Mouse (Mus musculus) hindbrain, embryonic 12.5 days (tissue): ENCODE results near the gene Pfas. TPM values are rescaled to one million over a fixed set of nuclear protein-coding genes. Genes with fewer than 3 reads are reported as not detected.
"Not testable (repeated sequence)": the region's sequence is repeated elsewhere in the genome, so short reads cannot be mapped to it uniquely, and the experiment has no call there.

Experiments
- ATAC-seq: fragments of 200-750 bp; cut with Nextera tagmentation; 2 replicates; pipeline ENCODE4 v1.8.0; 2017; ENCODE audit warnings: moderate TSS enrichment; ENCODE audit not compliant: low FRiP score
- H3K27ac ChIP-seq: fragments of 300-500 bp; sonication (generic); 2 replicates; pipeline ENCODE4 v1.5.1; 2016; ENCODE audit warnings: mild to moderate bottlenecking
- H3K27me3 ChIP-seq: fragments of 300-500 bp; sonication (generic); 2 replicates; pipeline ENCODE4 v1.6.1; 2016; ENCODE audit warnings: mild to moderate bottlenecking
- H3K36me3 ChIP-seq: fragments of 300-500 bp; sonication (generic); 2 replicates; pipeline ENCODE4 v1.6.1; 2016; ENCODE audit warnings: mild to moderate bottlenecking
- H3K4me1 ChIP-seq: fragments of 300-500 bp; sonication (generic); 2 replicates; pipeline ENCODE4 v1.6.1; 2016
- H3K4me2 ChIP-seq: fragments of 300-500 bp; sonication (generic); replicated peaks from 2 replicates; pipeline ENCODE4 v1.6.1; 2016; ENCODE audit warnings: mild to moderate bottlenecking
- H3K4me3 ChIP-seq: fragments of 300-500 bp; sonication (generic); 2 replicates; pipeline ENCODE4 v1.5.1; 2016; ENCODE audit warnings: mild to moderate bottlenecking
- H3K9ac ChIP-seq: fragments of 300-500 bp; sonication (generic); 2 replicates; pipeline ENCODE4 v1.6.1; 2016; ENCODE audit warnings: mild to moderate bottlenecking, moderate library complexity
- H3K9me3 ChIP-seq: fragments of 300-500 bp; sonication (generic); replicated peaks from 2 replicates; pipeline ENCODE4 v1.6.1; 2016; ENCODE audit warnings: mild to moderate bottlenecking
- WGBS: fragments of 180-500 bp; shearing (Covaris S2); methylation state at CpG from one replicate; pipeline ENCODE4 v1.1.7; 2016; 5-methylcytosine and 5-hydroxymethylcytosine counted together
- polyA plus RNA-seq: library from polyadenylated mRNA; unstranded; fragments of >200 nt; fragmentation: Nextera tagmentation; extraction: Ambion mirVana; gene quantifications from 2 replicates; pipeline ENCODE4 v1.2.1, GENCODE M21; 2016

The Pfas gene
- polyA plus RNA-seq, 1 experiment from 2014 or later = 31.0 TPM

GRCm38 (mm10) chr11:69036486-69037230, 28.4 kb upstream of the Pfas start:
- H3K4me1 ChIP-seq = peaks cover 26% of the 10 kb centered on the region

GRCm38 (mm10) chr11:69035849-69036248, 27.6 kb upstream of the Pfas start:
- no peak overlapping the region; the same call in 1 of the 2 replicates for H3K9ac ChIP-seq
- no peaks in the 10 kb centered on the region for H3K9me3 ChIP-seq
- 5% methylated on average over 8 of the region's 8 CpGs for WGBS
- peak overlapping the region; percentile 51 for H3K4me2 ChIP-seq
- peak overlapping the region; percentile 70; the same call in 1 of the 2 replicates for H3K27ac ChIP-seq
- peaks cover 48% of the 10 kb centered on the region for H3K36me3 ChIP-seq
- H3K4me3 ChIP-seq = peak overlapping the region; percentile 2; the same call in 1 of the 2 replicates
- H3K27me3 ChIP-seq = no peaks in the 10 kb centered on the region
- peaks cover 26% of the 10 kb centered on the region for H3K4me1 ChIP-seq
- ATAC-seq = 0 out of 2 replicates have a peak, but pooled peaks have one; percentile 14

More at GRCm38 (mm10) chr11:69036486-69037230, 28.4 kb upstream of the Pfas start:
- no peaks in the 10 kb centered on the region for H3K27me3 ChIP-seq
- no peaks in the 10 kb centered on the region for H3K9me3 ChIP-seq
- peaks cover 40% of the 10 kb centered on the region for H3K36me3 ChIP-seq
- H3K4me3 ChIP-seq = peak overlapping the region; percentile 65
- no peak for ATAC-seq
- 8% methylated on average over 20 of the region's 20 CpGs for WGBS
- peak overlapping the region; percentile 70 for H3K9ac ChIP-seq
- H3K4me2 ChIP-seq = peak overlapping the region; percentile 51
- peak overlapping the region; percentile 80 for H3K27ac ChIP-seq

- Histone ChIP-seq H3K4me1 (peaks cover 26% of the 10 kb centered on the region), H3K4me2 (peak overlapping the region; percentile 51; the same call in 1 of the 2 replicates), H3K9me3 (no peaks in the 10 kb centered on the region), H3K27me3 (no peaks in the 10 kb centered on the region), H3K9ac (no peak overlapping the region; the same call in 1 of the 2 replicates), H3K36me3 (peaks cover 53% of the 10 kb centered on the region), H3K27ac (peak overlapping the region; percentile 70; the same call in 1 of the 2 replicates), H3K4me3 (peak overlapping the region; percentile 2; the same call in 1 of the 2 replicates)
- 83% methylated on average over 9 of the region's 9 CpGs for WGBS
- no peak for ATAC-seq
Observed at GRCm38 (mm10) chr11:69035411-69035810, 27.2 kb upstream of the Pfas start.

GRCm38 (mm10) chr11:69034585-69034984, 26.3 kb upstream of the Pfas start:
- WGBS = 94% methylated on average over 3 of the region's 3 CpGs
- ATAC-seq = no peak
- no peaks in the 10 kb centered on the region for H3K27me3 ChIP-seq
- H3K36me3 ChIP-seq = peaks cover 61% of the 10 kb centered on the region
- H3K9ac ChIP-seq = no peak overlapping the region
- H3K4me1 ChIP-seq = peaks cover 26% of the 10 kb centered on the region
- H3K4me3 ChIP-seq = no peak overlapping the region
- no peaks in the 10 kb centered on the region for H3K9me3 ChIP-seq
- no peak overlapping the region for H3K4me2 ChIP-seq
- H3K27ac ChIP-seq = no peak overlapping the region

DNA sequence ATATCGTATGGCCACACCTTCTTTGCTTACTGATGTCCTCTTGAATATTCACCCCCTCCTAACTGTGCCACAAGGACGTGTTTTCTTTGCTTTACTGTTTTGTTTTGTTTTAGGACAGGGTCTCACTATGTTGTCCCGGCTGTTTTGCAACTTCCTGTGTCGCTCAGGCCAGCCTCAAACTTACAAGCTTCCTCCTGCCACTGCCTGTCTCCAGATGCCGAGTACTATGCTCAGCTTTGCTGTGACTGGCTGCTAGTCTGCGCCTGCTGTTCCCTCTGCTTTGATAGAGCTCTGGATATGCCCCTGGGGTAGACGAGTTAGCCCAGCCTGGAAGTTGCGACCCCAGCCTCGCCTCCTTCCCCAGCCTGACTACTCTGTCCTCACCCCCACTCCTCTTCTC, 25.3 kb upstream of the Pfas start:
- H3K9me3 ChIP-seq = no peaks in the 10 kb centered on the region
- peaks cover 70% of the 10 kb centered on the region for H3K36me3 ChIP-seq
- 79% methylated on average over 9 of the region's 9 CpGs for WGBS
- peaks cover 16% of the 10 kb centered on the region for H3K4me1 ChIP-seq
- ATAC-seq = no peak
- H3K4me3 ChIP-seq = no peak overlapping the region
- no peaks in the 10 kb centered on the region for H3K27me3 ChIP-seq
- H3K9ac ChIP-seq = no peak overlapping the region
- no peak overlapping the region for H3K4me2 ChIP-seq
- H3K27ac ChIP-seq = no peak overlapping the region

DNA sequence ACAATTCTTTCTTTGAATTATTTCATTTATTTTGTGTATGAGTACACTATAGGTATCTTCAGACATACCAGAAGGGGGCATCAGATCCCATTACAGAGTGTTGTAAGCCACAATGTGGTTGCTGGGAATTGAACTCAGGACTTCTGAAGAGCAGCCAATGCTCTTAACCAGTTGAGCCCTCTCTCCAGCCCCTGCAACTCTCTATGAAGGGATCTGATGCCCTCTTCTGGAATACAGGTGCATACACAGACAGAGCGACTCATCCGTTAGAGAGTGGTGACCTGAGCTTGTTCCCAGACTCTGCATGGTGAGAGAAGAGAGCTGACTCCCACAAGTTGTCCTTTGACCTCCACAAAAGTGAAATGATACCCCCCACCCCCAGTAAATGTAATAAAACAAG, 20.5 kb upstream of the Pfas start:
- Histone ChIP-seq H3K27ac (no peak overlapping the region), H3K4me2 (no peak overlapping the region), H3K9me3 (no peaks in the 10 kb centered on the region), H3K9ac (no peak overlapping the region), H3K4me3 (no peak overlapping the region), H3K27me3 (no peaks in the 10 kb centered on the region), H3K36me3 (peaks cover 96% of the 10 kb centered on the region), H3K4me1 (no peaks in the 10 kb centered on the region)
- WGBS = 79% methylated on average over 2 of the region's 2 CpGs
- ATAC-seq = no peak

DNA sequence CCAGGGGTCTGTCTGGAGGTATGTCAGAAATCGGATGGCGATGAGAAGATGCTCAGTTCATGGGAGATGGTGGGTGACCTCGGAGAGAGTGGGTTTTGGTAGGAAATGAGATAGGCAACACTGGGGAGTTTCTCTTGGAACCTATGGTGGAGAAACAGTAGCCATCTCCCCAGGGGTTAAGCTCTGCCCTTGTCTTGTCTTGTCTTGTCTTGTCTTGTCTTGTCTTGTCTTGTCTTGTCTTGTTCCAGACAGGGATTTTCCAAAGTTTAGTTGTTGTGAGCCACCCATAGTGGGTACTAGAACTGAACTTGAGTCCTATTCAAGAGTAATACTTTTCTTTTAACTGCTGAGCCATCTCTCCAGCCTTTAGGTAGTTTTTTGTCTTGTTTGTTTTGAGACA, 18.3 kb upstream of the Pfas start:
- peaks cover 99% of the 10 kb centered on the region for H3K36me3 ChIP-seq

DNA sequence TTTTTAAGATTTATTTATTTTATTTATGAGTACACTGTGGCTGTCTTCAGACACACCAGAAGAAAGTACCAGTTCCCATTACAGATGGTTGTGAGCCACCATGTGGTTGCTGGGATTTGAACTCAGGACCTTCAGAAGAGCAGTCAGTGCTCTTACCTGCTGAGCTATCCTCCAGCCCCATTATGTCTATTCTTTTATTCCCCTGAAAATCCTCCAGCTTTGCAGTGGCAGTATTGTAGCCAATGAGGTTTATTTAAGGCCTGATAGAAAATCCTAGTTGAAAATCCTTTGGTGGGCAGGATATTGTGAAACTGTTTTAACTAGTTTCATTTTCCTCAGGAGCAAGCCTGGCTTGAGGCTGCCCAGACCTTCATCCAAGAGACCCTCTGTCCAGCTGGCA, 12.4 kb upstream of the Pfas start:
- H3K27ac ChIP-seq = no peak overlapping the region
- no peak overlapping the region for H3K4me2 ChIP-seq
- no peak for ATAC-seq
- H3K4me3 ChIP-seq = no peak overlapping the region
- H3K9ac ChIP-seq = no peak overlapping the region
- H3K27me3 ChIP-seq = no peaks in the 10 kb centered on the region
- peaks cover 48% of the 10 kb centered on the region for H3K36me3 ChIP-seq
- H3K9me3 ChIP-seq = no peaks in the 10 kb centered on the region
- H3K4me1 ChIP-seq = peaks cover 8% of the 10 kb centered on the region

More for the DNA sequence above, 18.3 kb upstream of the Pfas start:
- Histone ChIP-seq H3K4me2 (no peak overlapping the region), H3K4me1 (no peaks in the 10 kb centered on the region), H3K9ac (no peak overlapping the region), H3K27ac (no peak overlapping the region), H3K9me3 (no peaks in the 10 kb centered on the region), H3K27me3 (no peaks in the 10 kb centered on the region), H3K4me3 (no peak overlapping the region)
- WGBS = 89% methylated on average over 3 of the region's 3 CpGs
- ATAC-seq = no peak

GRCm38 (mm10) chr11:69016755-69017154, 8.5 kb upstream of the Pfas start:
- Histone ChIP-seq H3K4me1 (peaks cover 13% of the 10 kb centered on the region), H3K9ac (peak overlapping the region; percentile 80), H3K9me3 (no peaks in the 10 kb centered on the region), H3K36me3 (peaks cover 9% of the 10 kb centered on the region), H3K27me3 (no peaks in the 10 kb centered on the region), H3K4me2 (peak overlapping the region; percentile 78), H3K27ac (peak overlapping the region; percentile 87), H3K4me3 (peak overlapping the region; percentile 68)
- ATAC-seq = no peak
- 76% methylated on average over 3 of the region's 3 CpGs for WGBS

DNA sequence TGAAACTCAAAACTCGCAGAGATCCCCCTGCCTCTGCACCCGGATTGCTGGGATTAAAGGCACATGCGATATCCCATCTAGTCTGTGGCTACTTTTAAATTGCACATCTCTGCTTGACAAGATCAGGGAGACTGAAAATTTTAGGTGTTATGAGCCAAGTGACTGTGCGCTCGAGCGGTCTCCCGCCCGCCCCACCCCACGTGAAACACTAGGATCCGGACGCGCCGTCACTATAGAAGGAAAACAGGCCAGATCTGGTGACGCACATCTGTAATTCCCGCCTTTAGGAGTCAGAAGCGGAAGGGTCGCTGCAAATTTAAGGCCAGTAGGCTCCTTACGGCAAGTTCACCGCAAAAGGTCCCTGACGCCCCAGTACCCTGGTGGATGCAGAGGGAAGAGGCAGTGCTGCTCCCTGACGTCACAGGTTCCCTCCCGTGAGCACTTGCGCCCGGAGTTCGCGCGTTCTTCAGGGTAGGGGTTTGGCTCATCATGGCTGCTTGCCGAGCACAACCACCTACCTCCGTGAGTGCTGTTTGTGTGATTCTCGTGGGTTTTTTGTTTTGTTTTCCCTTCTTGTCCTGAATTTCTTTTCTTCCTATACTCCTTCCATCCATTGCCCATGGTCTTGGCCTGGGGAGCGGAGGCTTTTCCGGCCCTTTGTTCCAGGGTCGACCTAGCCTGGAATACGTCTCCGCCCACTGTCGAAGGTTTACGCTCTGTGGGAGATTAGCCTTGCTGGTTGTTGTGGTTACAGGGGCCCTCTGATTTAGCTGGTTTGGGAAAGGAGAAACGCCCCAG, 7.6 kb upstream of the Pfas start, which contains the start of gene Ctc1:
TSS of gene Ctc1 (plus strand) at position 268 of the 798 bp plus-strand sequence.
- no peaks in the 10 kb centered on the region for H3K27me3 ChIP-seq
- H3K4me2 ChIP-seq = peak within 1 kb of the TSS; percentile 78
- H3K9me3 ChIP-seq = no peaks in the 10 kb centered on the region
- peak within 1 kb of the TSS; percentile 80 for H3K9ac ChIP-seq
- peak within 1 kb of the TSS; percentile 68 for H3K4me3 ChIP-seq
- ATAC-seq = peak; percentile 94
- H3K36me3 ChIP-seq = peaks cover under 1% of the 10 kb centered on the region; the same call in 1 of the 2 replicates
- H3K4me1 ChIP-seq = peaks cover 20% of the 10 kb centered on the region
- WGBS = 4% methylated on average over 38 of the region's 38 CpGs
- H3K27ac ChIP-seq = peak within 1 kb of the TSS; percentile 87

- Histone ChIP-seq H3K4me2 (peak overlapping the region; percentile 90), H3K27me3 (no peaks in the 10 kb centered on the region), H3K9ac (peak overlapping the region; percentile 72), H3K4me1 (peaks cover 25% of the 10 kb centered on the region), H3K36me3 (no peaks in the 10 kb centered on the region), H3K27ac (peak overlapping the region; percentile 93), H3K9me3 (no peaks in the 10 kb centered on the region), H3K4me3 (peak overlapping the region; percentile 53)
- WGBS = under 1% methylated on average over 18 of the region's 18 CpGs
- ATAC-seq = peak; percentile 62
Observed at GRCm38 (mm10) chr11:69012071-69012601, 3.9 kb upstream of the Pfas start.

- H3K27me3 ChIP-seq, H3K36me3 ChIP-seq, H3K9me3 ChIP-seq, ATAC-seq: not testable (repeated sequence)
- Histone ChIP-seq H3K4me1 (peaks cover 19% of the 10 kb centered on the region), H3K27ac (peak overlapping the region; percentile 93), H3K9ac (0 out of 2 replicates have a peak overlapping the region, but pooled peaks have one; percentile 72), H3K4me3 (peak overlapping the region; percentile 53), H3K4me2 (peak overlapping the region; percentile 90)
- 82% methylated on average over 2 of the region's 2 CpGs for WGBS
Observed at GRCm38 (mm10) chr11:69011445-69011844, 3.2 kb upstream of the Pfas start.
